Comparison of ENCODE assay signal across 17 mouse cellular contexts in genomic region chr1:129501707-129502106, GRCm38 (mm10).
A peak's percentile ranks its signal among the peaks of the same experiment; 100 is the strongest.
DNase-seq lines count a peak whose midpoint lies in the region; ATAC-seq and TF ChIP-seq lines count a peak whose summit lies in the region.
"Had no signal": no experiment of that assay in that cellular context is flagged by ENCODE, and none has a peak within 500 bp of the region (broad histone marks: within the 10 kb centered on the region; RNA-seq: fewer than 3 reads in every experiment).

No protein-coding gene starts in this region.

- H3K9me3 ChIP-seq in kidney, postnatal 0 days (replicated peaks; ENCODE audit: low read length): no peaks in the 10 kb centered on the region
- H3K9me3 ChIP-seq in midbrain, embryonic 14.5 days (ENCODE audit: control insufficient read depth, low read length): no peaks in the 10 kb centered on the region
- no peaks in the 10 kb centered on the region for H3K9me3 ChIP-seq in midbrain, embryonic 11.5 days (ENCODE audit: control insufficient read depth, low read length)
- H3K9me3 ChIP-seq: forebrain, embryonic 12.5 days; liver, embryonic 15.5 days; neural tube, embryonic 13.5 days had no signal

- no peaks in the 10 kb centered on the region for H3K4me1 ChIP-seq in kidney, postnatal 0 days (replicated peaks; ENCODE audit: insufficient read depth, low read length)
- H3K4me1 ChIP-seq in midbrain, embryonic 14.5 days (ENCODE audit: control insufficient read depth, insufficient read depth, low read length): no peaks in the 10 kb centered on the region
- no peaks in the 10 kb centered on the region for H3K4me1 ChIP-seq in midbrain, embryonic 11.5 days (ENCODE audit: control insufficient read depth, insufficient read depth, low read length)
- H3K4me1 ChIP-seq: forebrain, embryonic 12.5 days; liver, embryonic 15.5 days; neural tube, embryonic 13.5 days had no signal

- no peak for ATAC-seq in kidney, postnatal 0 days (replicated peaks; ENCODE audit: low FRiP score, low read depth)
- no peak for ATAC-seq in midbrain, embryonic 14.5 days (ENCODE audit: low FRiP score, low TSS enrichment)
- ATAC-seq in midbrain, embryonic 11.5 days (ENCODE audit: low FRiP score): no peak
- ATAC-seq in megakaryocyte progenitor cell, adult 5-6 weeks (replicated peaks; ENCODE audit: poor library complexity): 0 out of 2 replicates have a peak, but pooled peaks have one; percentile 34

- no peaks in the 10 kb centered on the region for H3K36me3 ChIP-seq in kidney, postnatal 0 days (ENCODE audit: insufficient read depth, low read length)
- H3K36me3 ChIP-seq in midbrain, embryonic 14.5 days (ENCODE audit: control insufficient read depth, insufficient read depth, low read length): no peaks in the 10 kb centered on the region
- no peaks in the 10 kb centered on the region for H3K36me3 ChIP-seq in midbrain, embryonic 11.5 days (ENCODE audit: control insufficient read depth, insufficient read depth, low read length)
- H3K36me3 ChIP-seq: forebrain, embryonic 12.5 days; liver, embryonic 15.5 days; neural tube, embryonic 13.5 days had no signal

- no peaks in the 10 kb centered on the region for H3K27me3 ChIP-seq in kidney, postnatal 0 days (ENCODE audit: insufficient read depth, low read length)
- H3K27me3 ChIP-seq in midbrain, embryonic 14.5 days (ENCODE audit: control insufficient read depth, insufficient read depth, low read length): no peaks in the 10 kb centered on the region
- no peaks in the 10 kb centered on the region for H3K27me3 ChIP-seq in midbrain, embryonic 11.5 days (ENCODE audit: control insufficient read depth, insufficient read depth, low read length)
- H3K27me3 ChIP-seq: forebrain, embryonic 12.5 days; liver, embryonic 15.5 days; neural tube, embryonic 13.5 days had no signal

- 66% methylated on average over 3 of the region's 3 CpGs for WGBS in kidney, postnatal 0 days
- 88% methylated on average over 3 of the region's 3 CpGs for WGBS in midbrain, embryonic 14.5 days
- WGBS in midbrain, embryonic 11.5 days: 84% methylated on average over 3 of the region's 3 CpGs

- DNase-seq in embryo, embryonic 11 days: peak; percentile 8
- no peak for DNase-seq in embryo, embryonic 10.5 days (ENCODE audit: low spot score)
- no peak for DNase-seq in kidney, postnatal 0 days (ENCODE audit: low spot score)
- no peak for DNase-seq in kidney, adult 9 months
- DNase-seq in midbrain, embryonic 14.5 days: peak; percentile 36
- DNase-seq in midbrain, embryonic 11.5 days (ENCODE audit: low spot score, missing footprints): no peak
- DNase-seq in right cerebral cortex, postnatal 4 days: no peak
- DNase-seq: cerebellum, adult 2 months; gastrocnemius, postnatal 14 days; kidney, adult 8-10 months; layer of hippocampus, adult 9-11 months; lung, postnatal 36 days; thymus, postnatal 36 days had no signal

- no peak overlapping the region for H3K4me3 ChIP-seq in kidney, postnatal 0 days (replicated peaks; ENCODE audit: low read depth, low read length)
- no peak overlapping the region for H3K4me3 ChIP-seq in midbrain, embryonic 14.5 days (replicated peaks; ENCODE audit: low read depth, low read length)
- H3K4me3 ChIP-seq in midbrain, embryonic 11.5 days (ENCODE audit: low read depth, low read length): no peak overlapping the region
- H3K4me3 ChIP-seq: forebrain, embryonic 12.5 days; liver, embryonic 15.5 days; neural tube, embryonic 13.5 days had no signal

- TF ChIP-seq CTCF in kidney, postnatal 0 days (IDR thresholded peaks at IDR 0.05; ENCODE audit: low read depth): peak; percentile 55

- no peak overlapping the region for H3K4me2 ChIP-seq in kidney, postnatal 0 days (ENCODE audit: low read length)
- no peak overlapping the region for H3K4me2 ChIP-seq in midbrain, embryonic 14.5 days (ENCODE audit: low read length)
- no peak overlapping the region for H3K4me2 ChIP-seq in midbrain, embryonic 11.5 days
- H3K4me2 ChIP-seq: forebrain, embryonic 12.5 days; liver, embryonic 15.5 days; neural tube, embryonic 13.5 days had no signal

- H3K9ac ChIP-seq in kidney, postnatal 0 days (ENCODE audit: low read depth, low read length): no peak overlapping the region
- H3K9ac ChIP-seq in midbrain, embryonic 14.5 days (replicated peaks; ENCODE audit: low read length): no peak overlapping the region
- H3K9ac ChIP-seq in midbrain, embryonic 11.5 days (ENCODE audit: low read length): no peak overlapping the region
- H3K9ac ChIP-seq: forebrain, embryonic 12.5 days; liver, embryonic 15.5 days; neural tube, embryonic 13.5 days had no signal

- no peak overlapping the region for H3K27ac ChIP-seq in kidney, postnatal 0 days
- H3K27ac ChIP-seq in midbrain, embryonic 14.5 days (replicated peaks; ENCODE audit: low read depth, low read length): no peak overlapping the region
- H3K27ac ChIP-seq in midbrain, embryonic 11.5 days (ENCODE audit: low read depth, low read length): no peak overlapping the region
- H3K27ac ChIP-seq: forebrain, embryonic 12.5 days; liver, embryonic 15.5 days; neural tube, embryonic 13.5 days had no signal

Comparison
In these comparisons a context has a peak if more than half of its experiments do, and no peak if none do; other contexts are left out.
1. DNase-seq: peak in embryo, embryonic 11 days (single experiment) and midbrain, embryonic 14.5 days (single experiment); none in embryo, embryonic 10.5 days (single experiment), kidney, postnatal 0 days (single experiment), kidney, adult 9 months (single experiment), midbrain, embryonic 11.5 days (single experiment) and right cerebral cortex, postnatal 4 days (single experiment).